Mouse (Mus musculus) hindbrain, embryonic 10.5 days (tissue): ENCODE data around the gene Stab2. TPM values are rescaled to one million over a fixed set of nuclear protein-coding genes. Genes with fewer than 3 reads are reported as not detected.

Experiments
- DNase-seq: peaks from one replicate; pipeline ENCODE4 v3.0.0-alpha.2; 2017; ENCODE audit warnings: low spot score
- H3K27ac ChIP-seq: fragments of 300-500 bp; sonication (generic); 2 replicates; pipeline ENCODE4 v1.5.1; 2016; ENCODE audit warnings: mild to moderate bottlenecking, moderate library complexity
- H3K27me3 ChIP-seq: fragments of 300-500 bp; sonication (generic); 2 replicates; pipeline ENCODE4 v1.6.1; 2016; ENCODE audit warnings: mild to moderate bottlenecking; ENCODE audit not compliant: poor library complexity, insufficient read depth, severe bottlenecking
- H3K36me3 ChIP-seq: fragments of 300-500 bp; sonication (generic); 2 replicates; pipeline ENCODE4 v1.6.1; 2016; ENCODE audit warnings: mild to moderate bottlenecking, moderate library complexity
- H3K4me1 ChIP-seq: fragments of 300-500 bp; sonication (generic); replicated peaks from 2 replicates; pipeline ENCODE4 v1.6.1; 2016; ENCODE audit warnings: mild to moderate bottlenecking
- H3K4me3 ChIP-seq: fragments of 300-500 bp; sonication (generic); 2 replicates; pipeline ENCODE4 v1.5.1; 2016; ENCODE audit warnings: mild to moderate bottlenecking, moderate library complexity
- H3K9me3 ChIP-seq: fragments of 300-500 bp; sonication (generic); 2 replicates; pipeline ENCODE4 v1.6.1; 2016; ENCODE audit warnings: mild to moderate bottlenecking, moderate library complexity
- WGBS: fragments of 180-500 bp; shearing (Covaris S2); methylation state at CpG from one replicate; pipeline ENCODE4 v1.1.7; 2016; 5-methylcytosine and 5-hydroxymethylcytosine counted together
- polyA plus RNA-seq: library from polyadenylated mRNA; unstranded; fragments of >200 nt; fragmentation: Nextera tagmentation; extraction: Ambion mirVana; gene quantifications from 2 replicates; pipeline ENCODE4 v1.2.1, GENCODE M21; 2016

The Stab2 gene
- polyA plus RNA-seq, 1 experiment from 2014 or later, result 0.13 TPM

- 85% methylated on average over 9 of the region's 9 CpGs for WGBS
Observed at GRCm38 (mm10) chr10:86933180-86933695, 74.6 kb downstream of the Stab2 start.

GRCm38 (mm10) chr10:86923602-86924001 is 84.2 kb downstream of the Stab2 start:
- no peaks in the 10 kb centered on the region for H3K4me1 ChIP-seq
- H3K36me3 ChIP-seq, result no peaks in the 10 kb centered on the region
- no peaks in the 10 kb centered on the region for H3K9me3 ChIP-seq
- H3K27me3 ChIP-seq, result no peaks in the 10 kb centered on the region
- no peak overlapping the region for H3K4me3 ChIP-seq
- no peak for DNase-seq
- no peak overlapping the region for H3K27ac ChIP-seq
- 86% methylated on average over 1 of the region's 1 CpGs for WGBS

More at GRCm38 (mm10) chr10:86933180-86933695, 74.6 kb downstream of the Stab2 start:
- Histone ChIP-seq H3K9me3 (no peaks in the 10 kb centered on the region), H3K4me3 (no peak overlapping the region), H3K27me3 (peaks cover 6% of the 10 kb centered on the region; the same call in 1 of the 2 replicates), H3K36me3 (no peaks in the 10 kb centered on the region), H3K4me1 (peaks cover 20% of the 10 kb centered on the region), H3K27ac (no peak overlapping the region)
- DNase-seq, result no peak

DNA sequence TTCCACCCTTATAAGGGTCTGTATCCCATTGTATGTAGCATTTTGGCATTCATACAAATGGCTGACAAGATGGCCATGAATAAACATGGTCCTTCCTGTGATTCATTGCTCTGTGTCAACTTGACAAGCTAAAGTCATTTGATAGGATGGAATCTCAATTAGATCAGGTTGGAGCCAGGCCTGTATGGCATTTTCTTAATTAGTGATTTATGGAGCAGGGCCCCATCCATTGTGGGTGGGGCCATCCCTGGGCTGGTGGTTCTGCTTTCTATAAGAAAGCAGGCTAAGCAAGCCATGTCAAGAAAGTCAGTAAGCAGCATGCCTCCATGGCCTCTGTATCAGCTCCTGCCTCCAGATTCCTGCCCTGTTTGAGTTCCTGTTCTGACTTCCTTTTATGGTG is 92.2 kb downstream of the Stab2 start:
- Histone ChIP-seq H3K4me1 (no peaks in the 10 kb centered on the region), H3K27ac (no peak overlapping the region), H3K9me3 (no peaks in the 10 kb centered on the region), H3K27me3 (no peaks in the 10 kb centered on the region), H3K36me3 (no peaks in the 10 kb centered on the region), H3K4me3 (no peak overlapping the region)
- DNase-seq, result no peak

- Histone ChIP-seq H3K4me1 (no peaks in the 10 kb centered on the region), H3K4me3 (no peak overlapping the region), H3K9me3 (0 out of 2 replicates have a peak, but pooled peaks cover 4% of the 10 kb centered on the region), H3K27ac (no peak overlapping the region), H3K36me3 (no peaks in the 10 kb centered on the region), H3K27me3 (no peaks in the 10 kb centered on the region)
- 94% methylated on average over 18 of the region's 18 CpGs for WGBS
- no peak for DNase-seq
Observed at GRCm38 (mm10) chr10:86908562-86908961, 99.3 kb downstream of the Stab2 start.

DNA sequence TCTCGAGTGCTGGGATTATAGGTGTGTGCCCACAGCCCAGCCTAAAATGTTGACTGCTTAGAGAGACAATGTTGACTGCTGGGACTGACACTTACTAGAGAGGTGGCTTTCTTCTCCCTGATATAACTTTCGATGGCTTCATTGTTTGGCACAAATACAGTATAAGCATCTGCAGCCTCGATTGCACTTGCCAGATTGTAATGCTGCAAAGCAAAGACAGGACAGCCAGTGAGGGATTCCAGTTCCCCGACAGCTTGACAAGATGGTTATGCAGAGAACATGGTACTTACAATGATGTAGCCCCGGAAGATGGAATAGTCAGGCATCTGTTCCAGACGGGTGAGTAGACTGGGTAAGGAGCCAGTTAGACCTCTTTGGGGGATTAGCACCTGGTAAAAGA is 100.8 kb downstream of the Stab2 start:
- H3K4me1 ChIP-seq, result no peaks in the 10 kb centered on the region
- WGBS, result 85% methylated on average over 6 of the region's 6 CpGs
- 0 out of 2 replicates have a peak, but pooled peaks cover 4% of the 10 kb centered on the region for H3K9me3 ChIP-seq
- no peaks in the 10 kb centered on the region for H3K36me3 ChIP-seq
- no peak for DNase-seq
- no peaks in the 10 kb centered on the region for H3K27me3 ChIP-seq
- no peak overlapping the region for H3K4me3 ChIP-seq
- H3K27ac ChIP-seq, result no peak overlapping the region

DNA sequence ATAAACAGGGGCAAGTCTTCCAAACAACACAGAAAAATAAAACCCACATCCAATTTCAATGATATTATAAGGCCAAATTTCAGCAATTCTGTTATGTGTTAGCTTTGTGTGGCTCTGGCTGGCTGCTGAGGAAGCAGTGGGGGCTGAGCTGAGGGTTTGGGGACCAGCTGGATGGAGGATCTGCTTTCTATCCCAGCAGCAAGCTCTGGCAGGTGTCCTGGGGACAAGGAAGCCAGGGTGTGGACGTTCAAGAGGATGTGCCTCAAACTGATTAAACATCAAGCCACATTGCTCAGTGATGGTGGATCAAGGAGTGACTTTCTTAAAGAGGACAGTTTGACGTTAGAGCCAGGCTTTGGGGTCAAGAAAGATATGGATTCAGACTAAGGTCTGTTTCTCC is 112.3 kb downstream of the Stab2 start:
- Histone ChIP-seq H3K4me1 (peaks cover 6% of the 10 kb centered on the region), H3K27me3 (no peaks in the 10 kb centered on the region), H3K36me3 (no peaks in the 10 kb centered on the region), H3K4me3 (no peak overlapping the region), H3K9me3 (no peaks in the 10 kb centered on the region), H3K27ac (no peak overlapping the region)
- DNase-seq, result no peak
- 76% methylated on average over 2 of the region's 2 CpGs for WGBS

DNA sequence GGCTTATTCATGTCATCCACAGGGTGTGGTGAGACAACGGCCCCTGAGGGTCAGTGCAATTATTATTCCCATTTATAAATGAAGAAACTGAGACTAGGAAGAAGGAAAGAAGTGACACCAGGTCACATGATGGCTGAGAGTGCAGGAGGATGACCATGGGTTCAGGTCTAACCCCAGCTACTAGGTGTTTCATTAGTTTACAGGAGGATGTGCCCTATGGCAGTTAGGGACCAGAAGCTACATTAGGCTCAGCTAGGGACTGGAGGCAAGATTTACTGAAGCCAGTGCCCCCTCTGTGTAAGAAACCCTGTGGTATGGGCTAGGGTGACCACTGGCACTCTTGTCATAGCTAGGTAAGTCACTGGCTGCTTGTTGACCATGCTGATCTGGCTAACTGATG is 116.8 kb downstream of the Stab2 start:
- H3K27me3 ChIP-seq, result no peaks in the 10 kb centered on the region
- H3K9me3 ChIP-seq, result no peaks in the 10 kb centered on the region
- no peak overlapping the region for H3K4me3 ChIP-seq
- 95% methylated on average over 1 of the region's 1 CpGs for WGBS
- no peaks in the 10 kb centered on the region for H3K36me3 ChIP-seq
- no peak overlapping the region for H3K27ac ChIP-seq
- H3K4me1 ChIP-seq, result peaks cover 6% of the 10 kb centered on the region; the same call in 1 of the 2 replicates
- DNase-seq, result no peak

DNA sequence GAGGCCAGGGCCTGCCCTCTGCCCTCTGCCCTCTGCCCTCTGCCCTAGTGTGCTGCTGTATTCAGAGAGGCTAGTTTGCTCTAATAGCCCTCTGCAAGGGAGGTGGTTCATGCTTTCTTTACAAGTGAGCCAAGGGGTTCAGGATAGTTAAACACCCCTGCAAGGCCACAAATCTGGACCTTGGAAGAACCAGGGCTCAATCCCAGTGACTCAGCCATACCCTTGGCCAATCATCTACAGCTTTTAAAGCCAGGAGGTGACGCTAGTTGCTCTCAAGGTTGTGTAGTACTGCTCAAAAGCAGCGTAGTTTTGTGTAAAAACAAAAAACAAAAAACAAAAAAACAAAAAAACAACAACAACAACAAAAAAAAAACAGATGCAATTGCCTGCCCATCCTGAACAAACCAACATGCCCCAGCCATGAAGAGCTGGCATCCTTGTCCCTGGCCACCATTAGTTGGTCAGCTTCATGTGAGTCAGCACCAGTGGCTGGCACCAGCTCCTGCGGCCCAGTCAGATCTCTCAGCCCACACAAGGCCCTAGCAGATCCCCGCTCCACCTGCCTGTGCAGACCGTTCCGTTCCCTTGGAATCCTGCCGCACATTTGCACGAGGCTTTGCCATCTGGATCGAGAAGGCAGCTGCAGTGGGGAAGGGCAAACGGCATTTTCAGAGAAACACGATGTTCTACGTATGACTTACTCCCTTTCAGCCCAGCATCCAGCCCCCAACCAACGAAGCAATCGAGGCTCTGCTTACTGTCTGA is 117.5 kb downstream of the Stab2 start:
- Histone ChIP-seq H3K4me3 (no peak overlapping the region), H3K9me3 (no peaks in the 10 kb centered on the region), H3K4me1 (peaks cover 6% of the 10 kb centered on the region; the same call in 1 of the 2 replicates), H3K27ac (no peak overlapping the region), H3K27me3 (no peaks in the 10 kb centered on the region), H3K36me3 (no peaks in the 10 kb centered on the region)
- DNase-seq, result no peak
- WGBS, result 91% methylated on average over 14 of the region's 14 CpGs

GRCm38 (mm10) chr10:86889440-86889839 is 118.4 kb downstream of the Stab2 start:
- no peak for DNase-seq
- Histone ChIP-seq H3K4me1 (peaks cover 6% of the 10 kb centered on the region; the same call in 1 of the 2 replicates), H3K4me3 (no peak overlapping the region), H3K9me3 (no peaks in the 10 kb centered on the region), H3K27me3 (no peaks in the 10 kb centered on the region), H3K36me3 (no peaks in the 10 kb centered on the region), H3K27ac (no peak overlapping the region)

DNA sequence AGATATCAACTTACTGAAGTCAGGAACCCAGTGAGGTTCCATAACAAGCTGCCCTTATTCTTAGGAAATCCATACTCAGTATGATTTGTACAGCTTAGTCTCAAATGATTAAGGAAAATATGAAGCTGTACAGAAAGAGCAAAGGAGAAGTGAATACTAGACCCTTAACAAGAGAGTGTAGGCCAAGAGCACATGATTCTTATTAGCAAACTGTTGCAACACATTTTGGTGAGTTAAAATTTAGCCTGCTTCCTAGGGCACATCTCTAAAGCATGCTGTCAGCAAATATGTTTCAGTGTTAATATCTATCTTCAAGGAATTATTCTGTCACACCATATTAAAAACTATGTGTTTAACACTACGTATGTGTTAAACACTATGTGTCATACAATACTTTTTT is 121.4 kb downstream of the Stab2 start:
- 96% methylated on average over 1 of the region's 1 CpGs for WGBS
- no peak overlapping the region for H3K27ac ChIP-seq
- H3K27me3 ChIP-seq, result no peaks in the 10 kb centered on the region
- no peaks in the 10 kb centered on the region for H3K9me3 ChIP-seq
- H3K4me3 ChIP-seq, result no peak overlapping the region
- no peaks in the 10 kb centered on the region for H3K36me3 ChIP-seq
- no peak for DNase-seq
- peaks cover 6% of the 10 kb centered on the region; the same call in 1 of the 2 replicates for H3K4me1 ChIP-seq

GRCm38 (mm10) chr10:86881448-86881847 is 126.4 kb downstream of the Stab2 start:
- H3K36me3 ChIP-seq, result no peaks in the 10 kb centered on the region
- H3K4me3 ChIP-seq, result no peak overlapping the region
- DNase-seq, result no peak
- no peaks in the 10 kb centered on the region for H3K27me3 ChIP-seq
- H3K9me3 ChIP-seq, result no peaks in the 10 kb centered on the region
- H3K27ac ChIP-seq, result no peak overlapping the region
- 0 out of 2 replicates have a peak, but pooled peaks cover 4% of the 10 kb centered on the region for H3K4me1 ChIP-seq

DNA sequence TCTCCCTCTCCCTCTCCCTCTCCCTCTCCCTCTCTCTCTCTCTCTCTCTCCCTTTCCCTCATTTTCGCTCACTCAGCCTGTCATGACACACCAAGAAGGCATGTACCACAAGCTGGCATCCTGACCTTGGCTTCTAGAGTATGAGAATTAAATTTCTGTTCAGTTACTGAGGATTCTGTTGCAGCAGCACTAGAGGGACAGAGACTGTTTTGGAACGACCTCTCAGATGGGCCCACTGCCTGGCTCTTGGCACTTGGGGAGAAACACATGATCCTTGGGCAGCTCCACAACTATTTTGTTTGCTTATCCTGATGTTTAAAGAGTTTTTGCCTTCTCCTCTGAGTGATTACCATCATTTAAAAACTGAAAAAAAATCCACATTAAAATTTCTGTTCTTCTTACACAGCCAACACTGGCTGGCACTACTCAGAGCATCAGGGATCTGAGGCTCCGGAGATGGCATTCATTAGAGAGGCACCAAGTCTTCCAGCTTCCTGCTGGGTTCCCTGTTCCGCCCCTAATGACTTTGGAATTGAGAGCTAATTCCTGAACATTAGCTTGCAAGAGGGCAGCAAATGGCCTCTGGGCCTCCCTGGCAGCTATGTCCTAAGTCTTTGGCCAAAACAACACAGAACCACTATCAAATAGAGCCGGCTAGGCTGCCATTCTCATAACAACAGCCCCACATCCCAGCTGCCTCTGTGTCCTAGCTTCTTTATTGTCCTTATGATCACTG is 127.6 kb downstream of the Stab2 start:
- H3K9me3 ChIP-seq, result no peaks in the 10 kb centered on the region
- 0 out of 2 replicates have a peak, but pooled peaks cover 4% of the 10 kb centered on the region for H3K4me1 ChIP-seq
- H3K4me3 ChIP-seq, result no peak overlapping the region
- no peak for DNase-seq
- no peaks in the 10 kb centered on the region for H3K36me3 ChIP-seq
- H3K27ac ChIP-seq, result no peak overlapping the region
- WGBS, result 59% methylated on average over 5 of the region's 5 CpGs
- H3K27me3 ChIP-seq, result no peaks in the 10 kb centered on the region

GRCm38 (mm10) chr10:86878721-86879120 is 129.1 kb downstream of the Stab2 start:
- H3K9me3 ChIP-seq, result no peaks in the 10 kb centered on the region
- DNase-seq, result no peak
- H3K27ac ChIP-seq, result no peak overlapping the region
- 89% methylated on average over 7 of the region's 7 CpGs for WGBS
- no peaks in the 10 kb centered on the region for H3K27me3 ChIP-seq
- H3K36me3 ChIP-seq, result no peaks in the 10 kb centered on the region
- 0 out of 2 replicates have a peak, but pooled peaks cover 4% of the 10 kb centered on the region for H3K4me1 ChIP-seq
- H3K4me3 ChIP-seq, result no peak overlapping the region
